Mouse (Mus musculus) forebrain, postnatal 0 days (tissue): ENCODE measurements around the gene Tppp3. TPM values are rescaled to one million over a fixed set of nuclear protein-coding genes. Genes with fewer than 3 reads are reported as not detected.

Experiments used
- ATAC-seq: fragments of 200-750 bp; cut with Nextera tagmentation; 2 replicates; pipeline ENCODE4 v1.8.0; 2017; ENCODE audit warnings: mild to moderate bottlenecking, moderate library complexity
- DNase-seq: peaks from one replicate; pipeline ENCODE4 v3.0.0-alpha.2; 2015
- H3K27ac ChIP-seq: fragments of 300-500 bp; sonication (generic); 2 replicates; pipeline ENCODE4 v1.5.1; 2014; ENCODE audit warnings: low read depth, mild to moderate bottlenecking, antibody characterized with exemption, low read length, moderate library complexity, mixed read lengths
- H3K27me3 ChIP-seq: fragments of 300-500 bp; sonication (generic); 2 replicates; pipeline ENCODE4 v1.6.1; 2014; ENCODE audit warnings: mild to moderate bottlenecking, low read length, mixed read lengths; ENCODE audit not compliant: insufficient read depth
- H3K36me3 ChIP-seq: fragments of 300-500 bp; sonication (generic); 2 replicates; pipeline ENCODE4 v1.6.1; 2014; ENCODE audit warnings: mild to moderate bottlenecking, moderate library complexity; ENCODE audit not compliant: insufficient read depth
- H3K4me1 ChIP-seq: fragments of 300-500 bp; sonication (generic); 2 replicates; pipeline ENCODE4 v1.6.1; 2014; ENCODE audit warnings: antibody characterized with exemption; ENCODE audit not compliant: insufficient read depth
- H3K4me2 ChIP-seq: fragments of 300-500 bp; sonication (generic); 2 replicates; pipeline ENCODE4 v1.6.1; 2014; ENCODE audit warnings: low read depth, mild to moderate bottlenecking, moderate library complexity
- H3K4me3 ChIP-seq: fragments of 300-500 bp; sonication (generic); 2 replicates; pipeline ENCODE4 v1.5.1; 2014; ENCODE audit warnings: low read depth, low read length, mixed read lengths
- H3K9ac ChIP-seq: fragments of 300-500 bp; sonication (generic); 2 replicates; pipeline ENCODE4 v1.6.1; 2014; ENCODE audit warnings: mild to moderate bottlenecking
- H3K9me3 ChIP-seq: fragments of 300-500 bp; sonication (generic); 2 replicates; pipeline ENCODE4 v1.6.1; 2016; ENCODE audit warnings: low read length
- CTCF ChIP-seq: sonication (generic); IDR thresholded peaks from 2 replicates; pipeline ENCODE4 v1.5.1; 2016; ENCODE audit warnings: antibody characterized with exemption, control low read depth, low read depth
- WGBS: fragments of 180-500 bp; shearing (Covaris S2); extraction: QIAGEN DNeasy Blood & Tissue Kit; methylation state at CpG from one replicate; pipeline ENCODE4 v1.1.7; 2014; 5-methylcytosine and 5-hydroxymethylcytosine counted together
- polyA plus RNA-seq: library from polyadenylated mRNA; unstranded; fragments of >200 nt; fragmentation: Nextera tagmentation; extraction: Ambion mirVana; gene quantifications from 2 replicates; pipeline ENCODE4 v1.2.1, GENCODE M21; 2015
- total RNA-seq: library from RNA; depleted of rRNA; stranded (reverse); fragments of >200 nt; gene quantifications from 2 replicates; pipeline ENCODE4 v1.2.3, GENCODE M21; 2014; rRNA removed

The Tppp3 gene
- total RNA-seq (66.6 and 80.6 TPM in 2 replicates), polyA plus RNA-seq (74.6 and 106 TPM in 2 replicates)

- WGBS = 8% methylated on average over 25 of the region's 25 CpGs
- peak; percentile 84 for DNase-seq
- Histone ChIP-seq H3K27me3 (no peaks in the 10 kb centered on the region), H3K27ac (peak within 1 kb of the TSS; percentile 40), H3K36me3 (peaks cover 10% of the 10 kb centered on the region), H3K9me3 (no peaks in the 10 kb centered on the region), H3K9ac (peak within 1 kb of the TSS; percentile 44), H3K4me1 (peaks cover 26% of the 10 kb centered on the region), H3K4me2 (peak within 1 kb of the TSS; percentile 59), H3K4me3 (peak within 1 kb of the TSS; percentile 39)
- peak; percentile 65 for TF ChIP-seq CTCF
- peak; percentile 90 for ATAC-seq
Measured at GRCm38 (mm10) chr8:105471314-105472015, at the start of gene Tppp3. Gene Tppp3 (minus strand): TSS chr8:105471526.

GRCm38 (mm10) chr8:105521061-105521460, 49.7 kb upstream of the Tppp3 start:
- Histone ChIP-seq H3K4me1 (peaks cover 11% of the 10 kb centered on the region; the same call in 1 of the 2 replicates), H3K9me3 (no peaks in the 10 kb centered on the region), H3K4me3 (no peak overlapping the region), H3K36me3 (peaks cover 21% of the 10 kb centered on the region), H3K9ac (no peak overlapping the region), H3K4me2 (no peak overlapping the region), H3K27me3 (peaks cover 11% of the 10 kb centered on the region), H3K27ac (no peak overlapping the region)
- ATAC-seq (no peak), DNase-seq (no peak)
- WGBS = 0% methylated on average over 3 of the region's 3 CpGs
- TF ChIP-seq CTCF = no peak

GRCm38 (mm10) chr8:105520521-105520920, 49.2 kb upstream of the Tppp3 start:
- Histone ChIP-seq H3K27ac (no peak overlapping the region), H3K36me3 (peaks cover 21% of the 10 kb centered on the region), H3K4me1 (peaks cover 11% of the 10 kb centered on the region; the same call in 1 of the 2 replicates), H3K4me3 (no peak overlapping the region), H3K27me3 (peaks cover 11% of the 10 kb centered on the region), H3K4me2 (no peak overlapping the region), H3K9ac (no peak overlapping the region), H3K9me3 (no peaks in the 10 kb centered on the region)
- DNase-seq = no peak
- no peak for TF ChIP-seq CTCF
- WGBS = 32% methylated on average over 5 of the region's 5 CpGs
- ATAC-seq = no peak

GRCm38 (mm10) chr8:105519591-105519990, 48.3 kb upstream of the Tppp3 start:
- 6% methylated on average over 2 of the region's 2 CpGs for WGBS
- H3K9ac ChIP-seq = no peak overlapping the region
- no peak overlapping the region for H3K27ac ChIP-seq
- H3K4me1 ChIP-seq = peaks cover 11% of the 10 kb centered on the region; the same call in 1 of the 2 replicates
- peaks cover 11% of the 10 kb centered on the region for H3K27me3 ChIP-seq
- no peak for TF ChIP-seq CTCF
- H3K4me2 ChIP-seq = no peak overlapping the region
- ATAC-seq = no peak
- no peak for DNase-seq
- H3K4me3 ChIP-seq = no peak overlapping the region
- H3K36me3 ChIP-seq = peaks cover 12% of the 10 kb centered on the region
- no peaks in the 10 kb centered on the region for H3K9me3 ChIP-seq

GRCm38 (mm10) chr8:105518436-105519313, 47.3 kb upstream of the Tppp3 start, which contains the start of gene Hsd11b2:
Gene Hsd11b2 (plus strand): TSS chr8:105518755.
- ATAC-seq (peak; percentile 80), DNase-seq (peak; percentile 56)
- Histone ChIP-seq H3K27me3 (peaks cover 11% of the 10 kb centered on the region), H3K4me1 (peaks cover 11% of the 10 kb centered on the region; the same call in 1 of the 2 replicates), H3K9ac (peak within 1 kb of the TSS; percentile 41), H3K36me3 (peaks cover 3% of the 10 kb centered on the region; the same call in 1 of the 2 replicates), H3K9me3 (no peaks in the 10 kb centered on the region), H3K4me2 (peak within 1 kb of the TSS; percentile 95), H3K27ac (no peak within 1 kb of the TSS), H3K4me3 (peak within 1 kb of the TSS; percentile 45)
- WGBS = 2% methylated on average over 57 of the region's 68 CpGs
- no peak; the same call in 1 of the 2 replicates for TF ChIP-seq CTCF

GRCm38 (mm10) chr8:105517346-105517745, 46.0 kb upstream of the Tppp3 start:
- DNase-seq = no peak
- peaks cover 11% of the 10 kb centered on the region; the same call in 1 of the 2 replicates for H3K4me1 ChIP-seq

More at GRCm38 (mm10) chr8:105517346-105517745, 46.0 kb upstream of the Tppp3 start:
- no peak for TF ChIP-seq CTCF
- H3K27me3 ChIP-seq = peaks cover 11% of the 10 kb centered on the region
- no peak overlapping the region for H3K9ac ChIP-seq
- no peaks in the 10 kb centered on the region for H3K36me3 ChIP-seq
- H3K4me2 ChIP-seq = no peak overlapping the region
- H3K9me3 ChIP-seq = no peaks in the 10 kb centered on the region
- WGBS = 51% methylated on average over 8 of the region's 8 CpGs
- H3K4me3 ChIP-seq = no peak overlapping the region
- no peak overlapping the region for H3K27ac ChIP-seq
- no peak for ATAC-seq
